Mouse (Mus musculus): ENCODE results near the gene Ranbp17. TPM values are rescaled to one million over a fixed set of nuclear protein-coding genes. Genes with fewer than 3 reads are reported as not detected.

Ranbp17 gene
- polyA plus RNA-seq, 1 experiment = 0.09 TPM

DNA sequence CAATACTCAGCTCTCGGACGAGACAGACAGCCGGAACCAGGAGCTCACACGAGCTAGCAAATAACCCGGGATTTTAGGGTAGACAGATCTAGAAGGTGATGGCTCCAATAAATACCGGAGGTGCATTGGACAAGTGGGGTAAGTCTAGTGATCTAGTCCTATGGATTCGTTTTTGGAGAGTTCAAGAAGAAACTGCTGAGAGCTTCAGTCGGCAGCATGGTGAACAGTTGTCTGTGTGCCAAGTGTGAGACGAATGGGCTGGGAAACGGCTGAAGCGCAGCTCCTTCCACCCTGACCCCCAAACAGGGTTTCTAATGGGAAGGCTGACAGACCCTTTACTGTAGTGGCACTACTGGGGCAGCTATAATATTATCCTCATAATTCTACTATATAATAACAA, 214.2 kb downstream of the Ranbp17 start:
- TF ChIP-seq TAL1 (IDR thresholded peaks at IDR 0.05; ENCODE audit: low read length) = no peak
- TF ChIP-seq GATA1 (IDR thresholded peaks at IDR 0.05; ENCODE audit: low read length) = no peak
- Histone ChIP-seq H3K4me1 (ENCODE audit: control insufficient read depth) (no peaks in the 10 kb centered on the region), H3K36me3 (ENCODE audit: control insufficient read depth) (no peaks in the 10 kb centered on the region), H3K27me3 (ENCODE audit: control insufficient read depth) (no peaks in the 10 kb centered on the region), H3K9me3 (ENCODE audit: control insufficient read depth, low read length) (no peaks in the 10 kb centered on the region), H3K4me3 (replicated peaks) (no peak overlapping the region)

DNA sequence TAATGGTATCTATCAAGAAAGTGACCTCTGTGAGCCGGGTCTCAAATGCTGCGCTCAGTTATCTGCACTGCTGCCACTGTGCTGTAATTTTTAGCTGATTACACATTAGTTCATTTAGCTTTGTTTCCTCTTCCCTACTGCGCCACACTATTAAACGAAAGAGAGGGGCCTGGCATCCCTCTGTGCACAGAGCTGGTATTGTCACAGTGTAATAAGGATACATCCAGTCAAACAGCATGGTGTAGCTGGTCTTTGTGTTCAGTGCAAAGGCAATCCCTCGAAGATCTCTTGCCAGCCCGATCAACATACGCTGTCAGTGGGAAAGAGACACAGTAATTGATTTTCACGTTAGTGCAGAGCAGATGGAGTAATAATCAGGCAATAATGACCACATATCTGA, 216.4 kb downstream of the Ranbp17 start:
- Histone ChIP-seq H3K9me3 (ENCODE audit: control insufficient read depth, low read length) (no peaks in the 10 kb centered on the region), H3K4me1 (ENCODE audit: control insufficient read depth) (no peaks in the 10 kb centered on the region), H3K4me3 (replicated peaks) (no peak overlapping the region), H3K36me3 (ENCODE audit: control insufficient read depth) (no peaks in the 10 kb centered on the region), H3K27me3 (ENCODE audit: control insufficient read depth) (no peaks in the 10 kb centered on the region)
- TF ChIP-seq GATA1 (IDR thresholded peaks at IDR 0.05; ENCODE audit: low read length) (no peak), TAL1 (IDR thresholded peaks at IDR 0.05; ENCODE audit: low read length) (no peak)

- Histone ChIP-seq H3K36me3 (ENCODE audit: control insufficient read depth) (no peaks in the 10 kb centered on the region), H3K9me3 (ENCODE audit: control insufficient read depth, low read length) (no peaks in the 10 kb centered on the region), H3K27me3 (ENCODE audit: control insufficient read depth) (no peaks in the 10 kb centered on the region), H3K4me1 (ENCODE audit: control insufficient read depth) (no peaks in the 10 kb centered on the region), H3K4me3 (replicated peaks) (no peak overlapping the region)
- no peak for TF ChIP-seq TAL1 (IDR thresholded peaks at IDR 0.05; ENCODE audit: low read length)
- TF ChIP-seq GATA1 (IDR thresholded peaks at IDR 0.05; ENCODE audit: low read length) = no peak
Measured at GRCm38 (mm10) chr11:33295422-33295821, 218.1 kb downstream of the Ranbp17 start.

DNA sequence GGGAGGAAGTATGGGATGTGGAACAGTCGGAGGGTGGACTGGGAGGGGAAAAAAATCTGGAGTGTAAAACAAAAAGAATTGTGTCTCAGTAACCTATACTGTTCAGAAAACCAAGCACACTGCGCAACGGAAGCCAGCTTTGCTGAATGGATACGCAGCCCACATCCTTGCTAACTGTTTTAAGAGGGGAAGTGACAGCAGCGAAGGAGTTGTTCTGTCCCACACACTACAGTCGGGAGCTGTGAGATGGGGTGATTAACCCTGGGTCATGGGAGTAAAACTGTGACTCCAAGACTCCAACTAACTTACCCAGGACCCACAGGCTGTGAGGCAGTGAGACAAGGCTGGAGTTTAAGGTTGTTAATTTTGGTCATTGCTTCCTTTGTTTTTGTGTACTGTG, 219.5 kb downstream of the Ranbp17 start:
- no peaks in the 10 kb centered on the region for H3K9me3 ChIP-seq (ENCODE audit: control insufficient read depth, low read length)
- H3K27me3 ChIP-seq (ENCODE audit: control insufficient read depth) = no peaks in the 10 kb centered on the region
- H3K4me3 ChIP-seq (replicated peaks) = no peak overlapping the region
- H3K36me3 ChIP-seq (ENCODE audit: control insufficient read depth) = no peaks in the 10 kb centered on the region
- H3K4me1 ChIP-seq (ENCODE audit: control insufficient read depth) = no peaks in the 10 kb centered on the region
- no peak for TF ChIP-seq GATA1 (IDR thresholded peaks at IDR 0.05; ENCODE audit: low read length)
- no peak for TF ChIP-seq TAL1 (IDR thresholded peaks at IDR 0.05; ENCODE audit: low read length)

- TF ChIP-seq TAL1 (IDR thresholded peaks at IDR 0.05; ENCODE audit: low read length) (no peak), GATA1 (IDR thresholded peaks at IDR 0.05; ENCODE audit: low read length) (no peak)
- Histone ChIP-seq H3K4me3 (replicated peaks) (no peak overlapping the region), H3K27me3 (ENCODE audit: control insufficient read depth) (no peaks in the 10 kb centered on the region), H3K36me3 (ENCODE audit: control insufficient read depth) (no peaks in the 10 kb centered on the region), H3K4me1 (ENCODE audit: control insufficient read depth) (no peaks in the 10 kb centered on the region), H3K9me3 (ENCODE audit: control insufficient read depth, low read length) (no peaks in the 10 kb centered on the region)
Measured at GRCm38 (mm10) chr11:33278571-33278970, 235.0 kb downstream of the Ranbp17 start.

GRCm38 (mm10) chr11:33276637-33277036, 236.9 kb downstream of the Ranbp17 start, which contains the start of gene Gm12117:
Gene Gm12117 (minus strand): TSS chr11:33276737.
- no peaks in the 10 kb centered on the region for H3K27me3 ChIP-seq (ENCODE audit: control insufficient read depth)
- no peaks in the 10 kb centered on the region for H3K36me3 ChIP-seq (ENCODE audit: control insufficient read depth)
- H3K4me1 ChIP-seq (ENCODE audit: control insufficient read depth) = no peaks in the 10 kb centered on the region
- H3K4me3 ChIP-seq (replicated peaks) = no peak within 1 kb of the TSS
- TF ChIP-seq TAL1 (IDR thresholded peaks at IDR 0.05; ENCODE audit: low read length) (no peak), GATA1 (IDR thresholded peaks at IDR 0.05; ENCODE audit: low read length) (no peak)
- no peaks in the 10 kb centered on the region for H3K9me3 ChIP-seq (ENCODE audit: control insufficient read depth, low read length)

DNA sequence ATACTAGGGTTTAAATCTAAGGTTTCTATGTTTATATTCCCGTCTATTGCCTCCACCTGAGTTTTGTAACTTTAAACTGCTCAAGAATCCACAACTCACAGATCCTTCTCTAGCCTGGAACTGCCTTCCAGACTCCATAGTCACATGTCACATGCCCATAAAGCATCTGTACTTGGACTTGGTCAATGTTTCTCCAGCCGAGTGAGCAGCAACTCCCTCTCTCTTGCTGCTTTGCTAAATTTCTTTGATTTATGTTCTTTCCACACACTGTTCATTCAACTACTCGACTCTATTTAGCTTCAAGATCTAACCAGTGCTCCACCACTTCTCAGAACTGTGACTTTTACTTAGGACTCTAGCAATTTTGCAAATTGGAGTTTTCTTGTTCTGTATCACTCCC, 238.7 kb downstream of the Ranbp17 start:
- Histone ChIP-seq H3K36me3 (ENCODE audit: control insufficient read depth) (no peaks in the 10 kb centered on the region), H3K9me3 (ENCODE audit: control insufficient read depth, low read length) (no peaks in the 10 kb centered on the region), H3K27me3 (ENCODE audit: control insufficient read depth) (no peaks in the 10 kb centered on the region), H3K4me3 (replicated peaks) (no peak overlapping the region), H3K4me1 (ENCODE audit: control insufficient read depth) (no peaks in the 10 kb centered on the region)
- TF ChIP-seq GATA1 (IDR thresholded peaks at IDR 0.05; ENCODE audit: low read length) (no peak), TAL1 (IDR thresholded peaks at IDR 0.05; ENCODE audit: low read length) (no peak)

DNA sequence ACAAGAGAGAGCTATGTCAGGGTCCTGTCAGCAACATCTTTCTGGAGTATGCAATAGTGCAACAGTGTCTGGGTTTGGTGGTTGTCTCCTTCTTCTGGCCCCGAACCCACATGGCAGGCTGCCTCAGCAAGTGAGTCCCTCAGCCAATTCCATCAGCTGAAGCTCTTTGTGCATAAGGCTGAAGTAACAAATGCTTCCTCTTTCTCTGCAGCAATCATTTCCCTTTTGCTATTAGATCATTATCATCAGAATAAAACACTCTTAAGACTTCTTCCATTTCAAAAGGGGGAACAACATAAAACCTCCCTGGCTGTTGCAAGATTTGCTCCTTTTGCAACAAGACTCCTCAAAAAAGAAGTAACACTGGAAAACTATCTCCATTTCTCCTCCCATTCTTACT, 239.3 kb downstream of the Ranbp17 start:
- Histone ChIP-seq H3K9me3 (ENCODE audit: control insufficient read depth, low read length) (no peaks in the 10 kb centered on the region), H3K4me3 (replicated peaks) (no peak overlapping the region), H3K4me1 (ENCODE audit: control insufficient read depth) (no peaks in the 10 kb centered on the region), H3K36me3 (ENCODE audit: control insufficient read depth) (no peaks in the 10 kb centered on the region), H3K27me3 (ENCODE audit: control insufficient read depth) (no peaks in the 10 kb centered on the region)
- TF ChIP-seq GATA1 (IDR thresholded peaks at IDR 0.05; ENCODE audit: low read length) = no peak
- no peak for TF ChIP-seq TAL1 (IDR thresholded peaks at IDR 0.05; ENCODE audit: low read length)

GRCm38 (mm10) chr11:33240295-33240694, 273.3 kb downstream of the Ranbp17 start:
- no peak overlapping the region for H3K4me3 ChIP-seq (replicated peaks)
- TF ChIP-seq TAL1 (IDR thresholded peaks at IDR 0.05; ENCODE audit: low read length) (no peak), GATA1 (IDR thresholded peaks at IDR 0.05; ENCODE audit: low read length) (no peak)
- H3K4me1 ChIP-seq (ENCODE audit: control insufficient read depth) = no peaks in the 10 kb centered on the region
- H3K27me3 ChIP-seq (ENCODE audit: control insufficient read depth) = no peaks in the 10 kb centered on the region
- H3K9me3 ChIP-seq (ENCODE audit: control insufficient read depth, low read length) = no peaks in the 10 kb centered on the region
- no peaks in the 10 kb centered on the region for H3K36me3 ChIP-seq (ENCODE audit: control insufficient read depth)

DNA sequence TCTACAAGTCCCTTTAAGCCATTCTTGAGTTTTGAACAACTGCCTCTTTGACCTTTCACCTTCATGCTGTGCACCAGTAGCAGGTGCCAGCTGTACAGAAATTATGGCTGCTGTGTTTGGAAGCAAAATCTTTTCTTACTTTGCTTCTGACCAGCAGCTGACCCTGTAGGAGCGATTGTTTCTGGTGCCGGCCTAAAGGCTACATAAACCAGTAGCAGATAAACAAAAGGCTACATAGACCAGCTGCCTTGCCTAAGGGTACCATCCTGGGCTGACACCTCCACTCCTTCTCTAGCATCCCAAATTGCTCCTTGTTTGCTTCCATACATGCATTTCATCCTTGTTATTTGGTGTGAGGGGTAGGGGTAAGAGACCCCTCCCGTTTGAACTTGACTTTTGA, 279.4 kb downstream of the Ranbp17 start:
- no peaks in the 10 kb centered on the region for H3K9me3 ChIP-seq (ENCODE audit: control insufficient read depth, low read length)

More for the DNA sequence above, 279.4 kb downstream of the Ranbp17 start:
- Histone ChIP-seq H3K4me3 (replicated peaks) (no peak overlapping the region), H3K4me1 (ENCODE audit: control insufficient read depth) (no peaks in the 10 kb centered on the region), H3K36me3 (ENCODE audit: control insufficient read depth) (no peaks in the 10 kb centered on the region), H3K27me3 (ENCODE audit: control insufficient read depth) (no peaks in the 10 kb centered on the region)
- no peak for TF ChIP-seq TAL1 (IDR thresholded peaks at IDR 0.05; ENCODE audit: low read length)
- no peak for TF ChIP-seq GATA1 (IDR thresholded peaks at IDR 0.05; ENCODE audit: low read length)
